Mouse (Mus musculus): ENCODE measurements around the gene Khdc1a.
A peak's percentile ranks its signal among the peaks of the same experiment; 100 is the strongest.
"Not testable (repeated sequence)": the region's sequence is repeated elsewhere in the genome, so short reads cannot be mapped to it uniquely, and the experiment has no call there.

Gene Khdc1a

DNA sequence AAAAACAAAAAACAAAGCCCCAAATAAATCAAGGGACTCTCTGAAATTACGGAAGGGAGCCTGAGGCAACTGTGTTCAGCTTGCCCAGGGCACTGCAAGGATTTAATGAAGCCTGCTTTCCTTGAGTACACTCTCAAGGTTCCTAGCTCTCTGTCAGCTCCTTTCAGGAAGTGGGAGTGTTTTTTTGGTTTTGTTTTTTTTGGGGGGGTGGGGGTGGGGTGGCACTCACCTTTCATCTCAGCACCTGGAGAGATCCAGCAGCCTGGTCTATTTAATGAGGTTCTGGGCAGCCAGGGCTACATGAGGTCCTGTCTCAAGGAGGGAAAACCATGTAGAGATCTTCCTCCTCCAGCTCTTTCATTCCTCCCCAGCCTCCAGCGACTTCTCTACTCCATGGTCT, at the start of gene Khdc1a:
TSS of gene Khdc1a (plus strand) at position 301 of the 400 bp plus-strand sequence.
- no peak for DNase-seq

DNA sequence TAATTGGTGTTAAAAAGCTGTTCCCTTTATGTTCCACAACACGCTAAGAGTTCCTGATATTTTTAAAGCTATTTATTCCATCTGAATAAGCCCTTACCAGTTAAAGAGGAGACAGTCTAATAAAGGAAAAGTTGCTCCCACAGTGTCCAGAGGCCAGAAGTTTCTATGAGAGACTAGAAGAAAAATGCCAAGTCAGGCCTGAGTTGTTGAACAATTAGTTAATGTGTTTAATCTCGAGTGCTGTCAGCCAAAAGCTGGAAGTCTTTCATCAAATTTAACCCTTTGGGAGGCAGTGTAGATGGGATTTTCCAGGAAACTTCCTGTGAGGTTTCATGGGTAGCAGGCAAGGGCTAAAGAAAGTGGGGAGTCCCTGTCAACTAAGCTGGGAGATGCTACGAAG, 49.6 kb upstream of the Khdc1a start:
- DNase-seq = no peak

GRCm38 (mm10) chr1:21301686-21302085, 47.8 kb upstream of the Khdc1a start:
- DNase-seq = no peak

DNA sequence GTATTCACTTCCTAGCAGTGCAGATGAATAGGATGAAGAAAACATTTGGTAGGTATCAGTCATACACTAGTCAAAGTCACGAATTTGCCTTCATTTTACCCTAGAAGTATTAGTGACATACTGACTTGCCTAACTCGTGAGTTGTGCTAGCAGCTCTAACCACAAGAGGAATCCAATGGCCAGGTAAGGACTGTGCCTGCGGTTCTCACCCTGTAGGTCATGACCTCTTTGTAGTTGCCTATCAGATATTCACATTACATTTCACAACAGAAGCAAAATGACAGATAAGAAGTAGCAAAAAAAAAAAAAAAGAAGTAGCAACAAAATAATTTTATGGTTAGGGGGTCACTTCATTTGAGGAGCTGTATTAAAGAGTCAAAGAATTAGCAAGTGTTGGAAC, 45.3 kb upstream of the Khdc1a start:
- no peak for DNase-seq

DNA sequence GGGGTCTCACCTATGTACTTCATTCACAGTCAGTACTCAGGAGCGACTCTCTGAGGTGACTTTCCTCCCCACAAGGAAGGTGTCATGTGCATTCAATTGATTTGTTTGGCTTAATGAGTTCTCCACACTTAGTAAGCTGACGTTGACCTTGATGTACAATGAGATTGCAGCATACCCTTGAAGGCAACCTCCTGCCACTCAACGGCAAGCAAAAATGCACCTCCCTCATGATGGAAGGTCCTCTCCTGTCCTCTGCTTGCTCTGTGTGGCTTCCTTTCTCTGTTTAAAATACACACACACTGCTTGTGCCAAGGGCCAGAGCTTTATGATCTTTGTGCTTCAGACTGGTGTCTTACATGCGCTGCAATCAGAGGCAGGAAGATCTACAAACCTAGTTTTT, 44.8 kb upstream of the Khdc1a start:
- DNase-seq = no peak

DNA sequence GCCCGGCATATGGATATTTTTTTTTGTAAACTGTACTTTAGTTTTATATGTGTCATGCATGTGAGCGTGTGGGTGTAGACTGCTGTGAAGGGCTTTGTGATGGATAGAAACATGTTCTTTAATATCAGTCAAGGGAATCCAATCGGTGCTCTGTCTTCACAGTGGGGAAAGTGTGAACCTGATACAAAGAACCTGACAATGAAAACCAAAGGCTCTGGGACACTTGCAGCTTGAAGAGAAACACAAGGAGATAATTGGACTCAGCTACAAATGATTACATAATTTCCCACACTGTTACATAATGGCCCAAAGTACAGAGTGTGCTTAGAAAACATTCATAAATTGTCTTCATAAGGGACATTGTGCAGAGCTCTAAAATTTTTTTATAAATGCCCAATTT, 44.0 kb upstream of the Khdc1a start:
- no peak for DNase-seq

DNA sequence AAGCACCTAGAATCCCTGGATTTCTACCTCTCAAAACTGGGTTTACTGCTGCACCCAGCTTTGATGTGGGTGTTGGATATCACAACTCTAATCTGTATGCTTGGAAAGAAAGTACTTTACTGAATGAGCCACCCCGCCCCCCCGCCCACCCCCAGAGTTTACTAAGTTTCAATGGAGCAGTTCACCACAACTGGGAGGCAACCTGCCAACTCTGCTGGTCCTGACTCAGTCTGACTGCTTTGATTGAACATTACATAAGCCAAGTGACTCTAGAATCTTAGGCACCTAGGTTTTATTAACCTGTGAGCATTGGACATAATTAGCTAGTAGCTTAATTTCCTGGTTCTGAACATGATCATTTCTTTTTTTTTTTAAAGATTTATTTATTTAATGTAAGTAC, 35.1 kb upstream of the Khdc1a start:
- DNase-seq = no peak

DNA sequence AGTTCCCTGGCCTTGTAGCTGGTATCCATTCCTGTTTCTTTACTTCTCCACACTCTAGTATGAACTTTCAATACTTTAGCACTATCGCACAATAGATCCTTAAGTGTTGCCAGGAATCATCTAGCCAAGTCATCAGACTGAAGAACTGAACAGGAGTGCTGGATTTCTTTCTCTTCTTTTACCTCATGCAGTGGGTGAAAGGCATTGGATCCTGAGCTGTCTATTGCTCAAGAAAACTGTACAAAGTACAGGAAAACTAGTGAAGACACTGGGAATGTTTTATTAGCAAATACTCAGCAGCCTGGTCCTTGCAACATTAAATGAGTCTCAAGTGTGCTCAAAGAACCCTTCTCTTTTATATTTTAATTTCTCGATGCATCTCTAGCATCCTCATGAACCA, 33.7 kb upstream of the Khdc1a start:
- no peak for DNase-seq

- no peak for DNase-seq
Observed at GRCm38 (mm10) chr1:21316305-21316704, 33.1 kb upstream of the Khdc1a start.

DNA sequence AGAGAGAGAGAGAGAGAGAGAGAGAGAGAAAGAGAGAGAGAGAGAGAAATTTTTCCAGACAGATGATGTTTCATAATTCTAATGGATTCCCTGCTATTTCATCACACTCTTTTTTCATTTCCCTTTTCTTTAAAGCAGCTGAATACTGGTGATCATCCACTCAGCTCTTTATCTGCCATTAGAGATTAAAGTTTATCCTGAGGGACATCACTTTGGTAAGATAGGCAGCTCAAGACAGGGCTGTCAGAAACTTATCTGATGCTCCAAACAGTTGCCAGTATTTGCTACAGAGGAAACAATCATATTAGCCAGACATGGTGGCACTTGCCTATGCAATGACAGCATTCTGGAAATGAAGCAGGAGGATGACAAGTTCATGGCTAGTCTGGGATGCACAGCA, 31.2 kb upstream of the Khdc1a start:
- no peak for DNase-seq

DNA sequence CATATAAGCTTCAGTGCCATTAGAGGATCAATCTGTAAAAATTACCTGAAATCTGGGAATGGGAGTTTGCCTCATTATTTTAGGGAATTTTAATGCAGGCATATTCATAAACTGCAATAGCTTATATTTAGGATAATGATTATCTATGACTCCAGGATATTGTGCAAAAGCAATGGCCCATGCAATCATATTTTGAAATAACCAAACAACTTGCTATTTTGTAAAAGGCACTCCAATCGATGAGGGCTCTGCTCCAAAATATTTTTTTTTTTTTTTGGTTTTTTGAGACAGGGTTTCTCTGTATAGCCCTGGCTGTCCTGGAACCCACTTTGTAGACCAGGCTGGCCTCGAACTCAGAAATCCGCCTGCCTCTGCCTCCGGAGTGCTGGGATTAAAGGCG, 29.2 kb upstream of the Khdc1a start:
- DNase-seq = not testable (repeated sequence)

DNA sequence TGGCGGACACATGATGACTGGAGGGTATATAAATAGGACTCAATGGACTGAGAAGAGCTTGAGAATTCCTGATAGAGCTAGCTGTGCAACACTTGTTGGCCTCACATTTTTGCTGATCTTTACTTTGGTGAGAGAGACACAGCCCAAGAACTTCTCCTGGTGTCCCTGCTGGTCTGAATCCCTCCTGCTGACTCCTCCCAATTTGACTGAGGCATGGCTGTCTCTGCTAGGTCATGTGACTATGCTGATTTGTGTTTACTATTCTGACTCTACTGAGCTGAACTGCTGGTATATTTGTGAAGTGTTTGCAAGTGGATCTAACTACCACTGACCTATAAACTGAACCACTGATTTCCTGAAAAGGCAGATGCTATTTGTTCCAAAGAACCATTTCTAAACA, 27.8 kb upstream of the Khdc1a start:
- DNase-seq = no peak

- no peak for DNase-seq
Observed at GRCm38 (mm10) chr1:21323996-21324574, 25.4 kb upstream of the Khdc1a start.

- DNase-seq = no peak
Observed at GRCm38 (mm10) chr1:21324633-21325032, 24.8 kb upstream of the Khdc1a start.

- peak; percentile 27 for DNase-seq
Observed at GRCm38 (mm10) chr1:21326733-21327132, 22.7 kb upstream of the Khdc1a start.

DNA sequence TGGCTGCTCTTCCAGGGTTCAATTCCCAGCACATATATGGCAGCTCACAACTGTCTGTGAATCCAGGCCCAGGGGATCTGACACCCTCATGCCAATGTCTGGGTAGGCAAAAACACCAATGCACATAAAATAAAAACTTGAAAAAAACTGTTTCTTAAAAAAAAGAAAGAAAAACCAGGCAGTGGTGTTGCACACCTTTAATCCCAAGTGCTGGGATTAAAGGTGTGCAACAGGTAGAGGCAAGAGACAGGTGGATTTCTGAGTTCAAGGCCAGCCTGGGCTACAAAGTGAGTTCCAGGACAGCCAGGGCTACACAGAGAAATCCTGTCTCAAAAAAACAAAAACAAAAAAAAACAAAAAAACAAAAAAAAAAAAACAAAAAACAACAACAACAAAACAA, 18.3 kb upstream of the Khdc1a start:
- not testable (repeated sequence) for DNase-seq

GRCm38 (mm10) chr1:21333222-21333973, 16.0 kb upstream of the Khdc1a start:
- no peak for DNase-seq

DNA sequence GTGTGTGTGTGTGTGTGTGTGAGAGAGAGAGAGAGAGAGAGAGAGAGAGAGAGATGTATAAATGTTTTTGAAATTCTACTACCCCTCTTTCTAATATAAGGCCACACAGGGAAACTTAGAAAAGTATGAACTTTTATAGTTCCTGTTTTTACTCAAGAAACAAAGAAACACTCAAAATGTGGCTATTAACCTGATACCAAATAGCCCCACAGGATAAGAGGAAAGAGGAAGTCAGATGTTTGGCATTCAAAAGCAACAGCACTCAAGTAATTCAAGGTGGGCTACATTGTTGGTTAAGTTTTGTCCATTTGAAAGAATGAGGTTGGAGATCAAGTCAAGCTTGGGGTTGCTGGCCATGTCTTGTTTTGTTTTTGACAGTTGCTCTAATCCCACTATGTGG, 13.6 kb upstream of the Khdc1a start:
- DNase-seq = no peak

DNA sequence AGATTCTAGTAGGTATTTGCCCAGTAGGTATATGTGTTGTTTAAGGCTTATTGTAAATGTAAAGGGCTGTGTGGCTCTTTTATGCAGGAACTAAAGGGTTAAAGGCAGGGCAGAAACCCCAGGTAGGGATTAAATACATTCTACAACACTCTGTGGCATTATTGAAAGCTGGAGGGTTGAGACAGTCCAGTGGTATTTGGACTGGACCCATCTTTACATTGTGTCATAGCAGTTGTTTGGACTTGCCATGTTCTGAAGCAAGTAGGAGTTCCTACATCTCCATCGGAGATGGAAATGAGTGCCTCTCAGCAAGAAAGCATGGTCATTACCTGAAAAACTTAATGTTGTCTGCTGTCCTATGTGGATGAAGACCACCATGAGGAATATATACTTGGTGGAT, 8.7 kb upstream of the Khdc1a start:
- DNase-seq = no peak

DNA sequence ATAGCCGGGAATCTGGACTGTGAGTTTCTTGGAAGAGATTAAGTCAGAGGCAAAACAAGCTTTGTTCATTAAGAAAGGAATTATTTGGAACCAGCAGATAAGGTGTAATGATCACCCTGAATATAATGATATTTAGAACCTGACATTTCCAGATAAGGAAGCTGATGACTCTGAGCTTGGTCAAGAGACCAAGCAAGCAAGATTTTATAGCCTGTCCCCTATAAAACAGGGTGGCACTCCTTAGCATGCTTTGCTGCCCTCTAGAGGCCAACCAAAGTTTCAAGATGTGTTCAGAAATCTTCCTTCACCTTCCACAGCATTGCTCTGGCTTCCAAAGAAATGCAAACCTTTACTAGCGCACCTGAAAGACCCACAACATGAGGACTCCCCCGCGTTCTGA, 5.2 kb upstream of the Khdc1a start:
- DNase-seq = peak; percentile 16

DNA sequence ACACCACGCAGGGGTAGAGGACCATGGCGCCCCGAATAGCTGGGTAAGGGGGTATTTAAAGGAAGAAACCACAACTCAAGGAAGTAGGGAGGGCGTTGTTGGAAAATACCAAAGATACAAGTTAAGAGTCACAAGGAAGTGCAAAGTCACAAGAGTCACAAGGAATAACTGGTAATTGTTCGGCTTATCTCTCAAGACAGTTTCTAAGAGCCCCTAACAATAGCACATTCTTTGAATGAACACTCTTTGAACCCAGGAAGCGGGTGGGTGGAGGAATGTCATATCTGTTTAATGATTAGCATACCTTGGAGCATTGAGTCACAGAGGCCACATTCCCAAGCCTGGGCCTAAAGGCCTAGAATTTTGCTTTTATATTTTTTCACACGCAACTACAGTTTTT, 4.7 kb upstream of the Khdc1a start:
- DNase-seq = not testable (repeated sequence)

DNA sequence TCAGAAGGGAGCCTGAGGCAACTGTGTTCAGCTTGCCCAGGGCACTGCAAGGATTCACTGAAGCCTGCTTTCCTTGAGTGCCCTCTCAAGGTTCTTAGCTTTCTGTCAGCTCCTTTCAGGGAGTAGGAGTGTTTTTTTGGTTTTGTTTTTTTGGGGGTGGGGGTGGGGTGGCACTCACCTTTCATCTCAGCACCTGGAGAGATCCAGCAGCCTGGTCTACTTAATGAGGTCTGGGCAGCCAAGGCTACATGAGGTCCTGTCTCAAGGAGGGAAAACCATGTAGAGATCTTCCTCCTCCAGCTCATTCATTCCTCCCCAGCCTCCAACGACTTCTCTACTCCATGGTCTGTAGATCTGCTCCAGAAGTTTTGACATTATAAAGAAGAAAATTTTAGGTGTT, 18.6 kb downstream of the Khdc1a start, which contains the start of gene Khdc1c:
TSS of gene Khdc1c (plus strand) at position 301 of the 400 bp plus-strand sequence.
- not testable (repeated sequence) for DNase-seq

- no peak for DNase-seq
Observed at GRCm38 (mm10) chr1:21383256-21383655, 33.8 kb downstream of the Khdc1a start, which contains the start of gene Khdc1b. Gene Khdc1b, plus strand, starts transcription at chr1:21383556.

GRCm38 (mm10) chr1:21391138-21391671, 41.8 kb downstream of the Khdc1a start:
- no peak for DNase-seq
